Mouse (Mus musculus) adrenal gland, postnatal 4 days (tissue): ENCODE measurements around the gene Cacna1a. TPM values are rescaled to one million over a fixed set of nuclear protein-coding genes. Genes with fewer than 3 reads are reported as not detected.
A peak's percentile ranks its signal among the peaks of the same experiment; 100 is the strongest.

ENCODE experiments used
- DNase-seq, 2 experiments: peaks; one replicate each; pipeline ENCODE4 v3.0.0; 2021 to 2022; ENCODE audit warnings: low spot score in 2 of 2, mixed read lengths in 2 of 2
- long read RNA-seq, 2 experiments: library from polyadenylated mRNA; stranded (forward); transcript quantifications; one replicate each; pipeline ENCODE4 v2.0.0; 2021
- total RNA-seq, 2 experiments: library from RNA; stranded (reverse); gene quantifications; 2 replicates each; pipeline ENCODE4 v1.2.3; 2021

The Cacna1a gene
- total RNA-seq: 10 to 100 TPM; 14.8 to 15.6 TPM
- long read RNA-seq, experiment 1: 0 reads
- long read RNA-seq, experiment 2, partial matches to known transcripts: 7 of 13 reads
- long read RNA-seq, experiment 2, other reads (novel, unspliced or antisense): 5 of 13 reads

- no peak for DNase-seq
These were observed at the start of gene Cacna1a for GRCm38 (mm10) chr8:84388275-84388674. Gene Cacna1a, plus strand, starts transcription at chr8:84388440.

GRCm38 (mm10) chr8:84338493-84338892 lies 49.7 kb upstream of the Cacna1a start:
- no peak for DNase-seq

GRCm38 (mm10) chr8:84339320-84339719 lies 48.9 kb upstream of the Cacna1a start:
- DNase-seq: no peak

GRCm38 (mm10) chr8:84339867-84340266 lies 48.4 kb upstream of the Cacna1a start:
- DNase-seq: no peak

- DNase-seq: no peak
These were observed 47.6 kb upstream of the Cacna1a start for GRCm38 (mm10) chr8:84340671-84341070.

- DNase-seq: no peak
These were observed 42.7 kb upstream of the Cacna1a start for GRCm38 (mm10) chr8:84345493-84345892.

GRCm38 (mm10) chr8:84346421-84346820 lies 41.8 kb upstream of the Cacna1a start:
- DNase-seq: no peak

GRCm38 (mm10) chr8:84349526-84349925 lies 38.7 kb upstream of the Cacna1a start:
- DNase-seq: no peak

- no peak for DNase-seq
These were observed 37.3 kb upstream of the Cacna1a start for GRCm38 (mm10) chr8:84350960-84351359.

GRCm38 (mm10) chr8:84356482-84356881 lies 31.8 kb upstream of the Cacna1a start:
- no peak for DNase-seq

GRCm38 (mm10) chr8:84357631-84358371 lies 30.4 kb upstream of the Cacna1a start:
- DNase-seq: peak; percentile 20 to 60

- peak; percentile 42 to 49 for DNase-seq
These were observed 24.7 kb upstream of the Cacna1a start for GRCm38 (mm10) chr8:84363428-84364134.

GRCm38 (mm10) chr8:84365197-84365596 lies 23.0 kb upstream of the Cacna1a start:
- no peak for DNase-seq

GRCm38 (mm10) chr8:84370972-84371371 lies 17.3 kb upstream of the Cacna1a start:
- DNase-seq: no peak

GRCm38 (mm10) chr8:84375038-84375437 lies 13.2 kb upstream of the Cacna1a start:
- no peak for DNase-seq

- no peak for DNase-seq
These were observed 12.4 kb upstream of the Cacna1a start for GRCm38 (mm10) chr8:84375803-84376202.

GRCm38 (mm10) chr8:84376564-84376963 lies 11.7 kb upstream of the Cacna1a start:
- no peak for DNase-seq

GRCm38 (mm10) chr8:84381676-84382075 lies 6.6 kb upstream of the Cacna1a start:
- no peak for DNase-seq

GRCm38 (mm10) chr8:84388773-84389172 lies 533 bp downstream of the Cacna1a start:
- no peak for DNase-seq

- no peak for DNase-seq
These were observed 933 bp downstream of the Cacna1a start for GRCm38 (mm10) chr8:84389173-84389572.

GRCm38 (mm10) chr8:84391611-84392010 lies 3.4 kb downstream of the Cacna1a start:
- no peak for DNase-seq

- DNase-seq: no peak
These were observed 7.7 kb downstream of the Cacna1a start for GRCm38 (mm10) chr8:84395751-84396457.
